In genomic region chr17:45799725-45800124, GRCm38 (mm10) we compare ENCODE assay signal across 34 mouse cellular contexts.
"Had no signal": no experiment of that assay in that cellular context is flagged by ENCODE, and none has a peak within 500 bp of the region (broad histone marks: within the 10 kb centered on the region; RNA-seq: fewer than 3 reads in every experiment).

No protein-coding gene starts in this region.

- H3K36me3 ChIP-seq: heart, embryonic 10.5 days; heart, embryonic 12.5 days; heart, embryonic 13.5 days; heart, embryonic 15.5 days; hindbrain, embryonic 10.5 days; hindbrain, embryonic 12.5 days; hindbrain, embryonic 13.5 days; hindbrain, embryonic 15.5 days; intestine, embryonic 15.5 days; kidney, embryonic 15.5 days had no signal

- H3K9me3 ChIP-seq: heart, embryonic 15.5 days; hindbrain, embryonic 13.5 days; hindbrain, embryonic 15.5 days; intestine, embryonic 15.5 days had no signal

- ATAC-seq: hindbrain, embryonic 16.5 days; hindbrain, postnatal 0 days; inflammation-experienced regulatory T-cells, adult 6 months; intestine, embryonic 15.5 days; intestine, embryonic 16.5 days; intestine, postnatal 0 days had no signal

- H3K9ac ChIP-seq: heart, embryonic 12.5 days; heart, embryonic 13.5 days; heart, embryonic 15.5 days; hindbrain, embryonic 12.5 days; hindbrain, embryonic 13.5 days; hindbrain, embryonic 14.5 days; hindbrain, embryonic 15.5 days; intestine, embryonic 15.5 days; kidney, embryonic 15.5 days had no signal

- H3K4me2 ChIP-seq: heart, embryonic 11.5 days; heart, embryonic 12.5 days; heart, embryonic 13.5 days; heart, embryonic 15.5 days; hindbrain, embryonic 12.5 days; hindbrain, embryonic 13.5 days; hindbrain, embryonic 14.5 days; hindbrain, embryonic 15.5 days; intestine, embryonic 15.5 days; kidney, embryonic 15.5 days had no signal

- DNase-seq: heart, postnatal 10 days; heart, postnatal 14 days; heart, postnatal 36 days; heart, postnatal 4 days; kidney, adult 11 months; kidney, adult 18-20 months; kidney, adult 2 months; kidney, adult 8-10 months; kidney, adult 9 months; kidney, postnatal 10 days; kidney, postnatal 14 days; kidney, postnatal 25 days; kidney, postnatal 36 days; kidney, postnatal 4 days; layer of hippocampus, adult 9-11 months had no signal

- H3K4me1 ChIP-seq: hindbrain, embryonic 13.5 days; hindbrain, embryonic 15.5 days; intestine, embryonic 15.5 days had no signal

- H3K4me3 ChIP-seq: heart, embryonic 10.5 days; heart, embryonic 12.5 days; heart, embryonic 13.5 days; heart, embryonic 15.5 days; hindbrain, embryonic 10.5 days; hindbrain, embryonic 12.5 days; hindbrain, embryonic 13.5 days; hindbrain, embryonic 15.5 days; intestine, embryonic 15.5 days; kidney, embryonic 15.5 days; layer of hippocampus, adult 2 months had no signal

- H3K27ac ChIP-seq: heart, embryonic 10.5 days; heart, embryonic 13.5 days; heart, embryonic 15.5 days; hindbrain, embryonic 10.5 days; hindbrain, embryonic 12.5 days; hindbrain, embryonic 13.5 days; hindbrain, embryonic 14.5 days; hindbrain, embryonic 15.5 days; hindbrain, postnatal 0 days; intestine, embryonic 15.5 days; kidney, embryonic 15.5 days; kidney, postnatal 0 days; layer of hippocampus, adult 2 months had no signal
